Mouse (Mus musculus) forebrain, embryonic 15.5 days (tissue): ENCODE results near the gene Thbs3. TPM values are rescaled to one million over a fixed set of nuclear protein-coding genes. Genes with fewer than 3 reads are reported as not detected.

Experiments used
- ATAC-seq: fragments of 200-750 bp; cut with Nextera tagmentation; replicated peaks from 2 replicates; pipeline ENCODE4 v1.8.0; 2017; ENCODE audit warnings: mild to moderate bottlenecking, moderate TSS enrichment, moderate library complexity
- H3K27ac ChIP-seq: fragments of 300-500 bp; sonication (generic); replicated peaks from 2 replicates; pipeline ENCODE4 v1.5.1; 2015; ENCODE audit warnings: mild to moderate bottlenecking, inconsistent platforms
- H3K27me3 ChIP-seq: fragments of 300-500 bp; sonication (generic); 2 replicates; pipeline ENCODE4 v1.6.1; 2015; ENCODE audit warnings: inconsistent platforms
- H3K36me3 ChIP-seq: fragments of 300-500 bp; sonication (generic); 2 replicates; pipeline ENCODE4 v1.6.1; 2015; ENCODE audit warnings: mild to moderate bottlenecking, inconsistent platforms
- H3K4me1 ChIP-seq: fragments of 300-500 bp; sonication (generic); 2 replicates; pipeline ENCODE4 v1.6.1; 2015; ENCODE audit warnings: inconsistent platforms
- H3K4me2 ChIP-seq: fragments of 300-500 bp; sonication (generic); replicated peaks from 2 replicates; pipeline ENCODE4 v1.6.1; 2015; ENCODE audit warnings: mild to moderate bottlenecking, inconsistent platforms
- H3K4me3 ChIP-seq: fragments of 300-500 bp; sonication (generic); 2 replicates; pipeline ENCODE4 v1.5.1; 2015; ENCODE audit warnings: mild to moderate bottlenecking, inconsistent platforms
- H3K9ac ChIP-seq: fragments of 300-500 bp; sonication (generic); replicated peaks from 2 replicates; pipeline ENCODE4 v1.6.1; 2015; ENCODE audit warnings: mild to moderate bottlenecking, inconsistent platforms
- H3K9me3 ChIP-seq: fragments of 300-500 bp; sonication (generic); 2 replicates; pipeline ENCODE4 v1.6.1; 2016; ENCODE audit warnings: inconsistent platforms
- WGBS: fragments of 180-500 bp; shearing (Covaris S2); methylation state at CpG from one replicate; pipeline ENCODE4 v1.1.7; 2015; ENCODE audit warnings: mixed read lengths; 5-methylcytosine and 5-hydroxymethylcytosine counted together
- polyA plus RNA-seq: library from polyadenylated mRNA; unstranded; fragments of >200 nt; fragmentation: Nextera tagmentation; extraction: Ambion mirVana; gene quantifications from 2 replicates; pipeline ENCODE4 v1.2.1, GENCODE M21; 2015

Thbs3 gene
- polyA plus RNA-seq, 1 experiment from 2014 or later, result 68.3 TPM

GRCm38 (mm10) chr3:89218271-89218670, 3.3 kb downstream of the Thbs3 start:
- H3K27me3 ChIP-seq, result no peaks in the 10 kb centered on the region
- ATAC-seq, result no peak
- H3K4me3 ChIP-seq, result no peak overlapping the region
- no peaks in the 10 kb centered on the region for H3K9me3 ChIP-seq
- 71% methylated on average over 1 of the region's 1 CpGs for WGBS
- no peak overlapping the region for H3K9ac ChIP-seq
- peaks cover 3% of the 10 kb centered on the region for H3K36me3 ChIP-seq
- no peak overlapping the region for H3K27ac ChIP-seq
- H3K4me1 ChIP-seq, result peaks cover 33% of the 10 kb centered on the region
- no peak overlapping the region for H3K4me2 ChIP-seq

GRCm38 (mm10) chr3:89219546-89219945, 4.6 kb downstream of the Thbs3 start:
- WGBS, result 47% methylated on average over 8 of the region's 8 CpGs
- H3K4me1 ChIP-seq, result peaks cover 42% of the 10 kb centered on the region
- H3K4me3 ChIP-seq, result no peak overlapping the region
- H3K27ac ChIP-seq, result peak overlapping the region; percentile 39; the same call in 1 of the 2 replicates
- no peak overlapping the region for H3K9ac ChIP-seq
- peaks cover 3% of the 10 kb centered on the region for H3K36me3 ChIP-seq
- ATAC-seq, result no peak
- H3K27me3 ChIP-seq, result no peaks in the 10 kb centered on the region
- H3K9me3 ChIP-seq, result no peaks in the 10 kb centered on the region
- no peak overlapping the region for H3K4me2 ChIP-seq

DNA sequence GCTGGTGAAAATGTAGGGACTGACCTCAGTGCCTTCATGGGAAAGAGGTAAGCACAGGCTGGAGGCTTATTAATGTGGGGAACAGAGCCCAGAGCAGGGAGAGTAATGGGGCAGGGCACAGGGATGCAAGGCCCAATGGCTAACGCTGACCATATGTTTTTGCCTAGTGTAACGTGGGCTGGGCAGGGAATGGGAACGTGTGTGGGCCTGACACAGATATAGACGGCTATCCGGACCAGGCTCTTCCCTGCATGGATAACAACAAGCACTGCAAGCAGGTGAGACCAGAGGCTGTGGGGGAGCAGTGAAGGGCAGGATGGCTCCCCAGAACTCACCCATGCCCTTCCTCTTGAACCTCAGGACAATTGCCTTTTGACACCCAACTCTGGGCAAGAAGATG, 6.2 kb downstream of the Thbs3 start:
- Histone ChIP-seq H3K4me2 (no peak overlapping the region), H3K36me3 (peaks cover 3% of the 10 kb centered on the region), H3K9me3 (no peaks in the 10 kb centered on the region), H3K4me1 (peaks cover 42% of the 10 kb centered on the region), H3K9ac (no peak overlapping the region), H3K27me3 (no peaks in the 10 kb centered on the region), H3K4me3 (no peak overlapping the region), H3K27ac (peak overlapping the region; percentile 27)
- WGBS, result 47% methylated on average over 5 of the region's 5 CpGs
- no peak for ATAC-seq

DNA sequence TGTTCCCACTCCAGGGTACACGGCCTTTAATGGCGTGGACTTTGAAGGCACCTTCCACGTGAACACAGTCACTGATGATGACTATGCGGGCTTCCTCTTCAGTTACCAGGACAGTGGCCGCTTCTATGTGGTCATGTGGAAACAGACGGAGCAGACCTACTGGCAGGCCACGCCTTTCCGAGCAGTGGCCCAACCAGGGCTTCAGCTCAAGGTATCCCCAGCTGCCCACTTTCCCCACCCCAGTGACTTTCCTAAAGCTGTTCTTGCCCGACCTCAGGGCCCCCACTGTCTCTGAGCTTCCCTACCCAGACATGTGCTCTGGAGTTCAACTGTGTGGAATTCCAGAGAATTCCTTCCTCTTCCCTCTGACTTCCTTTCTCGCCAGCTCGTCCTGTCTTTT, 9.8 kb downstream of the Thbs3 start:
- WGBS, result 22% methylated on average over 11 of the region's 11 CpGs
- no peak for ATAC-seq
- Histone ChIP-seq H3K9me3 (no peaks in the 10 kb centered on the region), H3K4me3 (peak overlapping the region; percentile 50), H3K9ac (peak overlapping the region; percentile 54), H3K36me3 (peaks cover 3% of the 10 kb centered on the region), H3K27me3 (no peaks in the 10 kb centered on the region), H3K4me1 (peaks cover 61% of the 10 kb centered on the region), H3K4me2 (peak overlapping the region; percentile 76), H3K27ac (peak overlapping the region; percentile 90)

- Histone ChIP-seq H3K4me1 (peaks cover 61% of the 10 kb centered on the region), H3K36me3 (peaks cover 3% of the 10 kb centered on the region)
- 5% methylated on average over 12 of the region's 12 CpGs for WGBS
These were observed 10.4 kb downstream of the Thbs3 start for GRCm38 (mm10) chr3:89225321-89225815.

GRCm38 (mm10) chr3:89225918-89226317, 10.9 kb downstream of the Thbs3 start:
- peaks cover 2% of the 10 kb centered on the region for H3K36me3 ChIP-seq
- peaks cover 61% of the 10 kb centered on the region for H3K4me1 ChIP-seq
- peak; percentile 46 for ATAC-seq
- no peaks in the 10 kb centered on the region for H3K9me3 ChIP-seq
- peak overlapping the region; percentile 54 for H3K9ac ChIP-seq
- peak overlapping the region; percentile 90 for H3K27ac ChIP-seq
- H3K27me3 ChIP-seq, result no peaks in the 10 kb centered on the region
- H3K4me2 ChIP-seq, result peak overlapping the region; percentile 76
- 3% methylated on average over 4 of the region's 4 CpGs for WGBS
- H3K4me3 ChIP-seq, result peak overlapping the region; percentile 50

More at GRCm38 (mm10) chr3:89225321-89225815, 10.4 kb downstream of the Thbs3 start:
- Histone ChIP-seq H3K27me3 (no peaks in the 10 kb centered on the region), H3K27ac (peak overlapping the region; percentile 90), H3K4me2 (peak overlapping the region; percentile 76), H3K9me3 (no peaks in the 10 kb centered on the region), H3K4me3 (peak overlapping the region; percentile 50), H3K9ac (peak overlapping the region; percentile 54)
- ATAC-seq, result no peak

DNA sequence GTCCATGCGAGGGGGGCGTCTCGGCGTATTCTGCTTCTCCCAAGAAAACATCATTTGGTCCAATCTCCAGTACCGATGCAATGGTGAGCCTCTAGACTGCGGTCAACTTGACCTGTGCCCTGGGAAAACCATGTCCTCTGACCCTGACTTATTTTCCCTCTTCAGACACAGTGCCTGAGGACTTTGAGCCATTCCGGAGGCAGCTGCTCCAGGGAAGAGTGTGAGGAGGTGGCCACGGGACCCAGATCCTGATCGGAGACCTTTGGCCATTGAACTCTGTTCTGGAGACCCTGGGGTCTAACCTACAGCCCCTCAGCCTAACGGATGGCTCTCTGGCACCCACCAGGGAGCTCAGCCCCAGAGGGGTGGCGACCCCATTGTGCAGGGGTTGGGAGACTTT, 11.4 kb downstream of the Thbs3 start:
- Histone ChIP-seq H3K4me2 (peak overlapping the region; percentile 76), H3K27me3 (no peaks in the 10 kb centered on the region), H3K4me1 (peaks cover 61% of the 10 kb centered on the region), H3K9ac (peak overlapping the region; percentile 54), H3K27ac (peak overlapping the region; percentile 90), H3K36me3 (no peaks in the 10 kb centered on the region; the same call in 1 of the 2 replicates), H3K9me3 (no peaks in the 10 kb centered on the region), H3K4me3 (peak overlapping the region; percentile 50)
- 3% methylated on average over 11 of the region's 11 CpGs for WGBS
- no peak for ATAC-seq

DNA sequence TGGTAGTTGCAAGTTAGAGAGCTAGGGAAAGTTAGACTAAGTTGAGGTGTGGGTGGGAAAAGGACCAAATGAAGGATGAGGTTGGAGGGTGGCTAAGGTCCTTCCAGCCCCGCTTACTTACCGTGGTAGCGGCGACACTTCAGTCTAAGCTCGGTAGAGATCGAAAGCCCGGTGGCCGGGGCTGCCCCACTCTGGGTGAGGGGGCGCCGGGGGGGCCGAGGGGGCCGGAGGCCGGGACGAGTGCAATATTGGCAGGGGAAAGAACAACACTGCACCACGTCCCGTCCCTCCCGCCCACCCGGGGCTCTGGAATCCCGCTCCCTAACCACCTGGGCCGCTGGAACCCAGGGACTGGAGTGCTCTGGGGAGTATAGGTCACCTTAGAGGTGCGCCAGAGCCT, 11.9 kb downstream of the Thbs3 start, which contains the start of gene Mtx1:
Mtx1 (minus strand) TSS at position 189 of the 400 bp plus-strand sequence.
- under 1% methylated on average over 21 of the region's 21 CpGs for WGBS
- Histone ChIP-seq H3K27me3 (no peaks in the 10 kb centered on the region), H3K27ac (peak within 1 kb of the TSS; percentile 90), H3K9me3 (no peaks in the 10 kb centered on the region), H3K4me1 (peaks cover 61% of the 10 kb centered on the region), H3K36me3 (no peaks in the 10 kb centered on the region), H3K4me2 (peak within 1 kb of the TSS; percentile 76), H3K9ac (peak within 1 kb of the TSS; percentile 54), H3K4me3 (peak within 1 kb of the TSS; percentile 50)
- no peak; the same call in 1 of the 2 replicates for ATAC-seq

GRCm38 (mm10) chr3:89227307-89228179, 12.6 kb downstream of the Thbs3 start:
- Histone ChIP-seq H3K4me2 (peak overlapping the region; percentile 76), H3K9ac (peak overlapping the region; percentile 54), H3K9me3 (no peaks in the 10 kb centered on the region), H3K36me3 (no peaks in the 10 kb centered on the region), H3K27ac (peak overlapping the region; percentile 90), H3K27me3 (no peaks in the 10 kb centered on the region), H3K4me3 (peak overlapping the region; percentile 50), H3K4me1 (peaks cover 61% of the 10 kb centered on the region)
- peak; percentile 83 for ATAC-seq
- WGBS, result 1% methylated on average over 41 of the region's 41 CpGs

DNA sequence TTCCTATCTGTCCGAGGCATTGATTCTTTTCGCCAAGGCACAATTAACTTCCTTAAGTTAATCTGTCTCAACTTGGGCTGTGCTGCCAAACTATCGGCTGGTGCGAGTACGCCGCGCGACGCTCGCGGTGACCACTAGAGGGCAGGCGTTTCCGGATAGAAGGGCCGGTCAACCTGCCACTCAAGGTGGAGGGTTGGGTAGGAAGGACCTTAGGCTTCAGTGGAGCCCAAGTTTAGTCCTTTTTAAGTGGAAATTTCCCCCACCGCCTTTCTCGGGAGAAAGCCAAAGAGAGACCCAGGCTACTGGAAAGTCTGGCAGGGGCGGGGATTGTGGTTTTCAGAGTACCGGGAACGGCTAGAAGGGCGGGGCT, 13.2 kb downstream of the Thbs3 start:
- no peaks in the 10 kb centered on the region for H3K9me3 ChIP-seq
- peak overlapping the region; percentile 54 for H3K9ac ChIP-seq
- peak overlapping the region; percentile 90 for H3K27ac ChIP-seq
- H3K4me1 ChIP-seq, result peaks cover 57% of the 10 kb centered on the region
- H3K4me2 ChIP-seq, result peak overlapping the region; percentile 76
- H3K36me3 ChIP-seq, result 0 out of 2 replicates have a peak, but pooled peaks cover 6% of the 10 kb centered on the region
- WGBS, result under 1% methylated on average over 20 of the region's 20 CpGs
- no peaks in the 10 kb centered on the region for H3K27me3 ChIP-seq
- H3K4me3 ChIP-seq, result peak overlapping the region; percentile 50
- peak; percentile 27 for ATAC-seq

DNA sequence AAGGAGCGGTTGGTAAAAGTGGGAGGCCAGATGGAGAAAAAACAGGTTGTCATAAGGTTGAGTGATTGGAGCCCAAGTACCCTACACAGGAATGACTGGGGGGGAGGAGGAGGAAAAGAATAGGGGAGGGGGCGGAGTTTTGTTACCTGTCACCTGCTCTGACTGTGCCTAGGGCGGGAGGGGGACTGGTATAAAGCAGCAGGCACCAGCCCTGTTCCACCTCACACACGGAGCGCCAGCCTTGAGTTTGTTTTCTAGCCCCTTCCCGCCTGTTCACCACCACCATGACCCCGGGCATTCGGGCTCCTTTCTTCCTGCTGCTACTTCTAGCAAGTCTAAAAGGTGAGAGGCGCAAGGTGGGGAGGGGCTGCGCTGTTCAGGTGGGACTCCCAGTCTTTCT, 13.9 kb downstream of the Thbs3 start, which contains the start of gene Muc1:
Muc1 (plus strand) TSS at position 222 of the 400 bp plus-strand sequence.
- Histone ChIP-seq H3K9me3 (no peaks in the 10 kb centered on the region), H3K4me3 (peak within 1 kb of the TSS; percentile 50), H3K4me2 (peak within 1 kb of the TSS; percentile 76), H3K27me3 (no peaks in the 10 kb centered on the region), H3K4me1 (peaks cover 50% of the 10 kb centered on the region), H3K36me3 (peaks cover 11% of the 10 kb centered on the region), H3K27ac (peak within 1 kb of the TSS; percentile 90), H3K9ac (peak within 1 kb of the TSS; percentile 54)
- 39% methylated on average over 10 of the region's 10 CpGs for WGBS
- ATAC-seq, result no peak

- H3K4me2 ChIP-seq, result no peak overlapping the region
- WGBS, result 56% methylated on average over 4 of the region's 4 CpGs
These were observed 14.3 kb downstream of the Thbs3 start for GRCm38 (mm10) chr3:89229276-89229675.

More at GRCm38 (mm10) chr3:89229276-89229675, 14.3 kb downstream of the Thbs3 start:
- H3K4me3 ChIP-seq, result no peak overlapping the region
- peaks cover 46% of the 10 kb centered on the region for H3K4me1 ChIP-seq
- no peak overlapping the region for H3K27ac ChIP-seq
- no peak overlapping the region for H3K9ac ChIP-seq
- H3K9me3 ChIP-seq, result no peaks in the 10 kb centered on the region
- peaks cover 15% of the 10 kb centered on the region for H3K36me3 ChIP-seq
- no peaks in the 10 kb centered on the region for H3K27me3 ChIP-seq
- no peak for ATAC-seq
